Mouse (Mus musculus) retina, postnatal 1 day (tissue): ENCODE results near the gene AC109138.7.
"Not testable (repeated sequence)": the region's sequence is repeated elsewhere in the genome, so short reads cannot be mapped to it uniquely, and the experiment has no call there.

ENCODE experiments used
- DNase-seq: peaks from one replicate; pipeline ENCODE4 v3.0.0-alpha.2; 2012

AC109138.7 gene

DNA sequence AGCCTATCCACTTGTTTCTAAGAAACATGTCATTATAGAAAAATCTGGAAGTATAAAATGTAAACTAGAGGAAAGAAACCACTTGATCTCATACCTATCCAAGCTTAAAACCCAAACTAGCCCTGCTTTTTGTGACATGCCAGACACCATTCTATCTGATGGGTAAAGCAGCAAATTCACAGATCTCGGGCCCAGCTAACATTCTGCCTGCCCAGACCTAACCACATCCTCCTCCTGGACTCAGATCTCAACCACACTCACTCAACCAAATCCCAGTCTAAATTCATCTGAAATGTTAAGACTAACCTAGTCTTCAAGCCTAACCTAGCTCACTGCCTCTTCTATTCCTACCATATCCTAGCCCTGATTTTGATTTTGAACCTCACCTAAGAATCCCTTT lies 4.6 kb downstream of the AC109138.7 start:
- no peak for DNase-seq

DNA sequence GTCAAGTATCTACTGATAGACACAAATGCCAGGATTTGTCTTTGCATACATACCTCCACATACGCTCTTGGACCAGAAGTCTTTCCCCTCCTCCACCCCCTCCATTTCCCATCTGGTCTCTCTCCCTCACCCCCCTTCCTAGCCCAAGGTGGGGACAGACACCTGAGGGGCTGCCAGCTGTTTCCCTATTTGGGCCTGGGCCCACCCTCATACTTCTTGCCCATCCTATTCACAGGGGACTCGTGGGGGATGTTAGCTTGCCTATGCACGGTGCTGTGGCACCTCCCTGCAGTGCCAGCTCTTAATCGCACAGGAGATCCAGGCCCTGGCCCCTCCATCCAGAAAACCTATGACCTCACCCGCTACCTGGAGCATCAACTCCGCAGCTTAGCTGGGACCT lies 5.8 kb downstream of the AC109138.7 start:
- DNase-seq: no peak

GRCm38 (mm10) chr19:4220416-4220815 lies 6.3 kb downstream of the AC109138.7 start:
- DNase-seq: no peak

GRCm38 (mm10) chr19:4220957-4221743 lies 7.0 kb downstream of the AC109138.7 start:
- peak; percentile 29 for DNase-seq

DNA sequence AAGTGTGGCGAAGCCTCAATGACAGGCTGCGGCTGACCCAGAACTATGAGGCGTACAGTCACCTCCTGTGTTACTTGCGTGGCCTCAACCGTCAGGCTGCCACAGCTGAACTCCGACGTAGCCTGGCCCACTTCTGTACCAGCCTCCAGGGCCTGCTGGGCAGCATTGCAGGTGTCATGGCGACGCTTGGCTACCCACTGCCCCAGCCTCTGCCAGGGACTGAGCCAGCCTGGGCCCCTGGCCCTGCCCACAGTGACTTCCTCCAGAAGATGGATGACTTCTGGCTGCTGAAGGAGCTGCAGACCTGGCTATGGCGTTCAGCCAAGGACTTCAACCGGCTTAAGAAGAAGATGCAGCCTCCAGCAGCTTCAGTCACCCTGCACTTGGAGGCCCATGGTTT lies 8.0 kb downstream of the AC109138.7 start:
- peak; percentile 15 for DNase-seq

- no peak for DNase-seq
Observed at GRCm38 (mm10) chr19:4226779-4227178, 12.6 kb downstream of the AC109138.7 start.

DNA sequence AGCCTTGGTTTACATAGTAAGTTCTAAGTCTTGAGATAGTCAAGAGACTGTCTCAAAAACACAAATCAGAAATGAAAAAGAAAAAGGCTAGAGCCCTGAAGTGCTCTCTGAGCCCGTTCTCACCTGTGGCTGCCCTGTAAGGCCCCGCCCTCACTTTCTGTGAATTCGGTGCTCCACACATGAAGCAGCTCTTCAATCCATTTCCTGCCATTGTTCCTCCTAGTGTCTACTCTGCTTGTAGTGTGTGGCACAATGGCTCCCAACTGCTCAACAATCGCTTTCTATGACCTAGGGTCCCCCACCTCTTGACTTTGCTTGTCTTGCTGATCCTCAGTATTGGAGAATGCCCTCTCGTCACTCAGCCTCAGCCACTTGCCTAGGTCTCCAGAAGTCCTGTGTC lies 13.3 kb downstream of the AC109138.7 start:
- no peak for DNase-seq

DNA sequence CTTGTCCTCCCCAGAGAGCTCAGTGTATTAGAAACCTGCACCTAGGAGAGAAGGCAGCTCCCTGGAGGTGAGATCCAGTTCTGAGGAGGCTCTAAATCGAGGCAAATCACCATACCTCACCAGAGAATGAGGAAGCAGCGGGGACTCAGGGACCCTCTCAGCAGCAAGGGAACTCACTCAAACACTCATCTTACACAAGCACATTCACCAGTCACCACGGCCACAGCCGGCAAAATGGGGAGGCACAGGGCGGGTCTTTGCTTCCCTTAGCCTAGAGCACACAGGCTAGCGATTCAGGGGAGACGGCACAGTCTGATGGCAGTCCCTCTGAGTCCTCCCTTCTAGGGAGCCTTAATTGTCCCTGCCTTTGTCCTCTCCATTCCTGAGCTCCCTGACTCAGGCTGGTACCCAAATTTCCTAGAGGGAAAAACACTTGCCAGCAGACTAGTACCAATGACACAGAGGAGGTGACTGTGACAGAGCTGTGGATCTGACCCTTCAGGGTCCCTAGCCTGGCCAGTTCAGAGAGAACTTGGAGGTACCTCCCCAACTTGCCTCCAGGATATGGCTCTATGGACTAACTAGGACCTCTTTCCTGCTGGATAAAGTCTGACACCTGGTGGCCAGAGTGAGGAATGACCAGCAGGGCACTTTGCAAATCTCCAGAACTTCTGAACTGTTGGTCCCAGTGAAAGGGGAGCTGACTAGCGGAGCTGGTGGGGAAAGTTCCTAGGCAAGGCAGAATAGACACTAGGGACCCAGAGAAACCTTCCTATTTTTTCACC lies 13.9 kb downstream of the AC109138.7 start:
- DNase-seq: peak; percentile 90

DNA sequence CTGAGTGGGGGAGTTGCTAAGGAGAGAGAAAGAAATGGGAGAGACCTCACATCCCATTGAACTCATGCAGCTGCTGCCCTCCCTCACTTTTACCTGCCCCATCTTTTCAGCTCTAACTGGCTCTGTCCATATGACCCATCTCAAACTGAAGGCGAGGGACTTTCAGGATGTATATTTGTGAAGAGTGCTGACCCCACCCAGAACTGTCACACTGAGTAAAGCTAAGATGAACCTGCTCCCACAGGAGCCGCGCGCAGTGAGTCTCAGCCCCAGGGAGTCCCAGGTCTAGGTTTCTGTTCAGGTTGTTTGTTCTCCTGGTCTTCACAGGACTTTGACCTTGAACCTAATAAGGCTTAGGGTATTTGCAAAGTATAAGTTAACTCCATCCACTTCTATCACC lies 14.7 kb downstream of the AC109138.7 start:
- no peak for DNase-seq

DNA sequence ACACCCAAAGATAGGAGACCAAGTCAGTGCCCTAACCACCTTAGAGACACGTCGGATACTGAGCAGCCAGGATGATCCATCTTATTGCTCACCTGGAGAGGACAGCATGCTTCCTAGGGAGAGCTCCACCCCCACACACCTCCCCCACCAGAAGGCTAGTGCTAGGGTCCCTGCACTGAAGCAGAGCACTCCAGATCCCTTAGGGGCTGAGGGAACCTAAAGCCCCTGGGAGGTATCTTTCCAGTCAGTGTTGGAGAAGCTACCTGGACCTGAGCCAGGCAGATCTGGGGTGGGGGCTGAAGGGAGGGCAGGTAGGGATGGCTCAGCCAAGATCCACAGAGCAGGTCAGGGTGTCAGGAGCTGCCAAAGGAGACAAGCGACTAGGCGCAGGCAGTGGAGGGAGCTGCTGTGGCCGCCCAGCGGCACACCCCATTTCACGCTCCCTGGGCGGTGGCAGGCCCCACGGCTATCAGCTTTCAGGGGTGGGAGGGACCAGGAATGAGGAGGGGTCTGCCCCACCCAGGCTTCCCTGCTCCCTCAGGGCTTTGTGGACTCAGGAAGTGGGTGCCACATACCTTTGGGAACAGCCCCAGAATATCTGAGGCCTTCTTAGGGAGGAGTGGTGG lies 15.4 kb downstream of the AC109138.7 start:
- no peak for DNase-seq

GRCm38 (mm10) chr19:4230415-4230814 lies 16.3 kb downstream of the AC109138.7 start:
- DNase-seq: no peak

DNA sequence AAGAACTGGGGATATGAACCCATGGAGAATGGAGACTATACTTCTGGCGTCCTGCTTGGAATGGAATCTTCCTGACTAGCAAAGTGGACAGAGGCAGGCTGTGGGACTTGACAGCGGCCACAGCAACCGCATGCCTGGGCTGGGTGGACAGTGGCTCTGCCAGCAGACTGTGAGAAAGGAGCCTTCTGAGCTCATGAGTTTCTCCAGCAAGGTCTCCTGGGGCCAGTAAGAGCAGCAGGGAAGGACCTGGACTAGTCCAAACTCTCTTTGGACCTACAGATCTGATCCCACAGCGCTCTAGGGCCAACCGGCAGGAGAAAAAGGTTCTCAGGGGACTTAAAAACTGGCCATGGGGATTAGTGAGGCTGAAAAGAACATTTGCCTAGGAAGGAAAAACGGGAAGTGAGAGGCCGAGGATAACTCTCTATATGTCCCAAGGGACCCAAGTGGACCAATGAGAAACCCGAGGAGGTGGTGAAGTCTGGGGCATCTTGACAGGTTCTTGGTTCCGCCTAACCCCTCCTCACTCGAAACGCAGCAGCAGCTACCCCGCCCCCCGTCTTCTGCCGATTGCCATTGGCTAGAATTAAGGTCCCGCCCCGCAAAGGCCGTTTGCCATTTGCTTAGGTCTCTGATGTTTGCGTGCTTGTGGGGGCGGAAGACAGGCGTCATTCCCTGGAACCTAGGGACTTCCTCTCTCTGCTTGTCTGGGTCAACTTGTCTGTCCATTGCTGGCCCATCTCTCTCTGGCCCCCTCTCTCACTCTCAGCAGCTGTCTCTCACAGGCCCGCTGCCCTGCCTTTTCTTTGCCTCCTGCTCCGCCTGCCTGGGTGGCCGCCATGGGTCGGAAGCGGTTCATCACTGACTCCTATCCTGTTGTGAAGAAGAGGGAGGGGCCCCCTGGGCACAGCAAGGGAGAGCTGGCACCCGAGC lies 17.4 kb downstream of the AC109138.7 start, which contains the start of gene Pold4:
TSS of gene Pold4 (plus strand) at position 647 of the 933 bp plus-strand sequence.
- peak; percentile 95 for DNase-seq

DNA sequence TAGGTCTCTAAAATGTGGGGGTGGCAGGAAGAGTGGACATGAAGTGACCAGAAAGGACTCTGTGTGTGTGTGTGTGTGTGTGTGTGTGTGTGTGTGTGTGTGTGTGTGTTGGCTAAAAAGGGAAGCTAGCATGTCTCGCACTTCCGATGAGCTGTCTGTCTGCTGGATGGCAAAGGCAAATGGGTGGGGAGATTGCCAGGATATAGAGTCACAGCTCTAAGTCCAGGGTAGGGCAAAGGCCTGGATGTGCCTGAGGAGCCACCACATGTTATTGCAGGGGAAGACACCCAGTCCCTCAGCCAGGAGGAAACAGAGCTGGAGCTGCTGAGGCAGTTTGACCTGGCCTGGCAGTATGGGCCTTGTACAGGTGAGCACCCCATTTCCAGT lies 18.0 kb downstream of the AC109138.7 start:
- no peak for DNase-seq

DNA sequence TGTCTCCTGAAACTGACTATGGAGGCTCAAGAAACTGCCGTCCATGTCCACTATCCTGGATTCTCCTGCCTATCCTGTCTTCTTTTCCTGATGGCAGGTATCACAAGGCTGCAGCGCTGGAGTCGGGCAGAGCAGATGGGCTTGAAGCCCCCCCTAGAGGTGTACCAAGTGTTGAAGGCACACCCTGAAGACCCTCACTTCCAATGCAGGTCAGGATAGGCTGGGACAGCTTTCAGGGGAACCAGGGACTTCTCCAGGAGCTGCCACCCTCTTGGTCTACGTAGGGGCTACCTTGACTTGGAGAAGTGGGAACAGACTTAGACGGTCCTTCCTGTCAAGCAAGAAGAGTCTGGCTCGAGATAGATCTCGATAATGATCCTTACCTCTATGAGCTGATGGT lies 18.5 kb downstream of the AC109138.7 start:
- DNase-seq: no peak

DNA sequence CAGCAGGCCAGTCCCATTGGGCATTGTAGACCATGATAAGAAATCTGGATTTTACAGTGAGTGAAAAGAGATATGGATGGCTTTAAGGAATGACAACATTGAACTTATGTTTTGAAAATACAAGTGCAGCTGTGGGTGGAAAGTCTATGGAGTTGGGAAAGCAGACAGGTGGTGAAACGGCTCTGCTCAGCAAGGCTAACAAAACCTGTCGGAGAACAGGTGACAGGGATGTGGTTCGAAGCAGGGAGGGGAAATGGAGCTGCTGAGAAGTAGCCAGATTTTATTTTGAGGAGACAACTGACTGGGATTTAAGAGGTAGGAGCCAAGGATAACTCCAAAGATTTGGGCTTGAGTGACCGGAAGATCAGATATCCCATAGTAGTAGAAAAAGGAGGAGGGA lies 20.4 kb downstream of the AC109138.7 start:
- DNase-seq: no peak

DNA sequence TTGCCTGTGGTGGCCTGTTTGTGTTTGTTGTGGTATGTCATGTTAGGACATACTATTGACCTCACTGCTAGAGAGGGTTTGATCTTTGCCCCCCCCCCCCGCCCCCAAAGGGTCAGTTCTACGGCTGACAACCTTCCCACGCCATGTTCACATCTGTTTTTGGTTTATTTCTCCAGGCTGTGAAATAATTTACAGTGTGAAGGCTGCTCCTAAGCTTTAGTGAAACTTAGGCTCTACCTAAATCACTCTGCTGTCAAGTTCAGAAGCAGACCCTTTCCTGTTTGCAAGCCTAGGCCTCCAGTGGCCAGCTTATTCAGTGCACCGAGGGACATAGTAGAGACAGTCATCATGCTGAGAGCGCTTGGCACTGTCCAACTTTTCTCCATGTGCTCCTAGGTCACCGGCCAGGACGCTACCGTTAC lies 26.1 kb downstream of the AC109138.7 start:
- DNase-seq: no peak

- no peak for DNase-seq
Observed at GRCm38 (mm10) chr19:4242416-4242815, 28.3 kb downstream of the AC109138.7 start.

DNA sequence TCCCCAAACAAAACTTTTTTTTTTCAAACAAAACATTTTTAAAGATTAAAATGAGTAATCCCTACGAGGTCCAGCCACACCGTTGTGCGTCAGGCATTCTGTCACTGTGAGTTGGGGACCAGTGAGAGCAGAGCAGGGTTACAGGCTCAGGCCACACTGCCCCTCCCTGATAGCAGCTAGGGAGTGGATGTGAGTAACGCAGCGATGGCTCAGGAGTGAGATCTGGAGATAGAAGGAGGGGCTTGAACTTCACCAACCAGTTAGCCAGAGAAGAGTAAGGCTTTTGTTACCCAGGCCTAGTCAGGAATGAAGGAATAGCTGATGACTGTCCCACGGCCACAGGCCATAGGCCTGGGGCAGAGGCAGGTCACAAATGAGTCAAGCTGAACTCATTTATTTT lies 30.6 kb downstream of the AC109138.7 start:
- no peak for DNase-seq

GRCm38 (mm10) chr19:4247010-4247409 lies 32.9 kb downstream of the AC109138.7 start:
- DNase-seq: peak; percentile 40

GRCm38 (mm10) chr19:4248683-4249082 lies 34.5 kb downstream of the AC109138.7 start:
- DNase-seq: not testable (repeated sequence)

DNA sequence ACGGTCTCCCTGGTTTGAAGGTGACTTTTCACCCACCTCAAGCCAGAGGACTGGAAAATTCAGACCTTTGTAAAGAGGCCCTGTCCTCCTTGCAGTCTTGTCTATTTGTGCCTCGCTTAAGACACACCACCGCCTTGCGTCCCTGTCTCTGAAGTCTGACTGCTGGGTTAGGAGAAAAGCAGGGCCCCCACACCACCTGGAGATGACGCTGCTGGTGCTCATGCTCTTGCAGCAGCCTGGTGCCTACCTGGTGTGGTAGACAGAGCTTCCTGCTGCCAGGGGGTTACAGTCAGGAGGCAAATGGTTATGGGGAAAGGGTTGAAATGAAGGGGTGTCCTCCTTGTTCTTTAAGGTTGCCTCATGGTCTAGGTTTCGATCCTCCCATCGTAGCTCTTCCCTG lies 40.1 kb downstream of the AC109138.7 start:
- DNase-seq: no peak

DNA sequence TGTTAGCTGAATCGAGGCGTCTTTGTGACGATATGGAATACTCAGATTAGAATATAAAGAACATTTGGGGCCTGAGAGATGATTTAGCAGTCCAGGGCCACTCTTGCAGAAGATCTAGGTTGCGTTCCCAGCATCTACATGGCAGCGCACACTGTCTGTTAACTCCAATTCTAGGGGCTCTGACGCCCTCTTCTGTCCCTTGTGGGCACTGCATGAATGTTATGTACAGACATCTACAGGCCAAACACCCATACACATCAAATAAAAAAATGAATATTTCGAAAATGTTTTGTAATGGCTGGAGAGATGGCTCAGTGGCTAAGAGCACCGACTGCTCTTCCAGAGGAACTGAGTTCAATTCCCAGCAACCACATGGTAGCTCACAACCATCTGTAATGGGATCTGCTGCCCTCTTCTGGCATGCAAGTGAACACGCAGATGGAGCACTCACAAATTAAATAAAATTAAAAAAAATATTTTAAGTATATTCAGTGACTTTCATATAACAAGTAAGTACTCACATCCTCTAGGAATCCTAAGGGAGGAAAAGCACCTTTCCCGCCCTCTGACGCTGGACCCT lies 41.5 kb downstream of the AC109138.7 start:
- peak; percentile 21 for DNase-seq
